Mouse (Mus musculus) olfactory bulb, adult 2 months (tissue): ENCODE measurements around the gene Olfr324.

ENCODE experiments used
- CTCF ChIP-seq: fragments of 200-500 bp; IDR thresholded peaks from 2 replicates; pipeline ENCODE4 v1.5.1; 2012; ENCODE audit warnings: low read depth, mild to moderate bottlenecking, low read length, moderate library complexity; ENCODE audit not compliant: insufficient read depth
- POLR2A ChIP-seq: fragments of 200-500 bp; IDR thresholded peaks from 2 replicates; pipeline ENCODE4 v1.6.1; 2012; ENCODE audit warnings: mild to moderate bottlenecking, low read depth, low read length, moderate library complexity; ENCODE audit not compliant: insufficient read depth

DNA sequence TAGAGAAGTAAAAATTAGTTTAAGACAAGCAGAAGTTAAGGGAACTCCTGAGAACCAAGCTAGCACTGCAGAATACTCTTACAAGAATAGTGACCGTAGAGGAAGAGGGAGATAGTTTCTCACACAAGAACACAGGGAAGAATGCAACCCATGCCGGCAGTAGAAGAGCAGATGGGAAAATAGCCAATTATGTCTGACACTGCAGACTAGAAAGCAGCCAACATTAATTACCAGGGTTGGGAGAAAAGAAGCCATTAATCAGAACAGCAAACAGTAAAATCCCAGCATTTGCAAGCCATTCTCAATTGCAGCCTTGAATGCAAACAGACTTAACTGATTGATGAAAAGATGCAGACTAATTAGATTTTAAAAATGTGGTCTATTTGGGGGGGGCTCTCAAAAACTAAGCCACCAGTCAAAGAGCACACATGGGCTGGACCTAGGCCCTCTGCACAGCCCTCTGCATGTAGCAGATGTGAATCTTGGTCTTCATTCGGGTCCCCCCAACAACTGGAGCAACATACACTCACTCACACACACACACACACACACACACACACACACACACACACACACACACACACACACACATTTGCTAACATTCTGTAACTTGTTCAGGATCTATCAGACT lies 6.2 kb upstream of the Olfr324 start:
- TF ChIP-seq CTCF = no peak
- TF ChIP-seq POLR2A = no peak
